Mouse (Mus musculus) lung, adult 2 months (tissue): ENCODE results near the gene Myo16. TPM values are rescaled to one million over a fixed set of nuclear protein-coding genes. Genes with fewer than 3 reads are reported as not detected.
A peak's percentile ranks its signal among the peaks of the same experiment; 100 is the strongest.

Source experiments
- DNase-seq: peaks from one replicate; pipeline ENCODE4 v3.0.0; 2022
- H3K4me1 ChIP-seq: fragments of 200-500 bp; 2 replicates; pipeline ENCODE4 v1.6.1; 2011; ENCODE audit warnings: low read length; ENCODE audit not compliant: control insufficient read depth, insufficient read depth
- H3K4me3 ChIP-seq: fragments of 200-500 bp; replicated peaks from 2 replicates; pipeline ENCODE3; 2011; ENCODE audit warnings: low read depth, mild to moderate bottlenecking, control low read depth, low read length; ENCODE audit errors: extremely low read depth
- CTCF ChIP-seq: fragments of 200-500 bp; IDR thresholded peaks from 2 replicates; pipeline ENCODE4 v1.5.1; 2011; ENCODE audit warnings: mild to moderate bottlenecking, low read length, control low read depth; ENCODE audit not compliant: insufficient read depth
- POLR2A ChIP-seq: fragments of 200-500 bp; IDR thresholded peaks from 2 replicates; pipeline ENCODE4 v1.6.1; 2011; ENCODE audit warnings: low read depth, mild to moderate bottlenecking, control low read depth, low read length, borderline replicate concordance; ENCODE audit errors: extremely low read depth
- WGBS: fragments of 180-500 bp; shearing (Covaris S2); methylation state at CpG from one replicate; pipeline ENCODE4 v1.1.7; 2018; 5-methylcytosine and 5-hydroxymethylcytosine counted together
- polyA plus RNA-seq: library from polyadenylated mRNA; depleted of rRNA; stranded (reverse); fragments of >200 nt; gene quantifications from 2 replicates; pipeline ENCODE4 v1.2.3, GENCODE M21; 2012; rRNA removed

The Myo16 gene
- 0.26 and 0.27 TPM in 2 replicates for polyA plus RNA-seq

DNA sequence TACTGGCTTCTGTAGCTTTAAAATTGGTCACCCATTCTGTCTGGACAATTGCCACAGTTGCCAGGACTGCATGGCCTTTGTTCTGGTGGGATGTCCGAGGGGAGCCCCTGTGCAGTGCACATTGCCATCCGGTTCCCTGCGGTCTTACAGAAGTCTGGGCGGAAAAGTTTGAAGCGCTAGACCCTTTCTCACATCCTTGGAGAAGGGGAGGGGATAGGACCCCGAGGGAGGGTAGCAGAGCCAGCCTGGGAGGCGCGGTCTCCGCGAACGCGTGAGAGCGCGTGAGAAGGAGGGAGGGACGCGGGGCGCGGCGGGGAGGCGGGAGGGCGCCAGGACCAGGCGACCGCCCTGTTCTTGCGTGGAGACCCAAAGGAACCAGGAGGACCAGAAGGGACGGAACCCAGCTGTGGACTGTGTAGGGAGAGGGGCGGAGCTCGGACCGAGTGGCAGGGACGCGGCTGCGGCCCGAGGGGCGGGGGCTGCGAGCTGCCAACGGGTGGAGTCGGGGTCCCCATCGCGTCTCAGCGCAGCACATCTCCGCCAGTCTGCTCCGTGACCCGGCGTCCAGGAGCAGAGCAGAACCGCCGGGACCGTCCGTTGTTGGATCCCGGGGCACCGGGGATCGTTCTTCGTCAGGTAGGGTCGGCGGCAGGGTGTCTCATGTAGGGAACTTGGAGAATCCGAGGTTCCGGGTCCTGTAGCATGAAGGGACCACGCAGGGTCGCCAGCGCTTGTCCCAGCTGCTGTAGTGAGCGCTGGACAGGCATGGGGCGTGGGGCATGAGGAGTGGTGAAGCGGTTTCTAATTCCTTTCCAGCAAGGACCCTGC lies at the start of gene Myo16:
Gene Myo16 (plus strand): TSS at position 301 of the 828 bp plus-strand sequence.
- H3K4me1 ChIP-seq, result no peaks in the 10 kb centered on the region
- peak; percentile 5 for DNase-seq
- no peak for TF ChIP-seq POLR2A
- no peak for TF ChIP-seq CTCF
- no peak within 1 kb of the TSS for H3K4me3 ChIP-seq
- 2% methylated on average over 61 of the region's 61 CpGs for WGBS

DNA sequence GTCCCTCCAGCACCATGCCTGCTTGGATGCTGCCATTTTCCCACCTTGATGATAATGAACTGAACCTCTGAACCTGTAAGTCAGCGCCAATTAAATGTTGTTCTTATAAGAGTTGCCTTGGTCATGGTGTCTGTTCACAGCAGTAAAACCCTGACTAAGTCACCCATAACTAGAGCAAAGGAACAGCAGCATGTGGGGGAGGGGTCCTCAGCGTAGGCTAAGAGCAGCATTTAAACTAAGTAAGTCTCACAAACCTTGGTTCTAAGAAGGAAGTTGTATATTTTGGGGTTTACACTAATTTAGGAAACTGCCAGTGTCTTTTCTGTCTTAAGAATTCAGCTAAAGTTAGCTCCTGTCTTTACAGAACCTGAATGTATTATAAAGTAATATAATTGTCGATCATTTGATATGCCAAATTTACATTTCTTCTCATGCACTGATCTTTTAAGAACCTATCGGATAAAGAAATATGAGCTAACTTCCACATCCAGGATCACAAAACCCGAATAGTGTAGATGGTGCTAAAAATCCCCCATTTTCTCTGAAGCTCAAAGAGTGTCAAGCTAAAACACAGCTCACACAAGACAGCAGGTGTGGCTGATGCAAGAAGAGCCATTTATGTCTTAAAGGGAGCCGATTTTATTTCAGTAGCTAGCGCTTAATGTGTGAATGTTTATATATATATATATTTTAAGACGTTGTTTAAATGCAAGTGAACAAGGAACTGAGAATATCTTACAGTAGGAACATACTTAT lies 45.0 kb upstream of the Myo16 start:
- TF ChIP-seq POLR2A (no peak), CTCF (no peak)
- 81% methylated on average over 8 of the region's 8 CpGs for WGBS
- Histone ChIP-seq H3K4me1 (no peaks in the 10 kb centered on the region), H3K4me3 (no peak overlapping the region)
- DNase-seq, result no peak

- Histone ChIP-seq H3K4me1 (no peaks in the 10 kb centered on the region), H3K4me3 (no peak overlapping the region)
- 86% methylated on average over 5 of the region's 5 CpGs for WGBS
- DNase-seq, result no peak
- no peak for TF ChIP-seq CTCF
- TF ChIP-seq POLR2A, result no peak
Measured at GRCm38 (mm10) chr8:10122749-10123148, 31.0 kb upstream of the Myo16 start.

DNA sequence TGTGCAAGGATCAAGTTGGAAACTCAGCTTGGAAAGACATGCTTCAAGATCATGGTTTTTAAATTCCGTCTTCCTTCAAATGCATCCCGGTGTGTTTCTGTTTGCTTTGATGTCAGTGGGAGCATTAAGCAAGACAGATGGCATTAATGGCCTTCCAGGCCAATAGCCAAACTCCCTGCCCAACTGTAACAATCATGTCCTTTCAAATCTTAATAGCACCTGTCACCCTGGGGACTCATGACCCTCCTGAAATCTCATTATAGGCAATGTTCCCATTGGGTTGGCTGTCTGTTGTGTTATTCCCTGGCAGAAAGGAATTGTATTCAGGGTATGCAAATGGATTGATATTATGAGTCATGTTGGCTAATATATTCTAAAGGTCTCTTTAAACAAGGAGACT lies 30.3 kb upstream of the Myo16 start:
- DNase-seq, result no peak
- TF ChIP-seq CTCF (no peak), POLR2A (no peak)
- WGBS, result 72% methylated on average over 2 of the region's 2 CpGs
- H3K4me1 ChIP-seq, result no peaks in the 10 kb centered on the region
- H3K4me3 ChIP-seq, result no peak overlapping the region

- TF ChIP-seq CTCF (no peak), POLR2A (no peak)
- no peak for DNase-seq
- Histone ChIP-seq H3K4me1 (no peaks in the 10 kb centered on the region), H3K4me3 (no peak overlapping the region)
- 68% methylated on average over 4 of the region's 4 CpGs for WGBS
Measured at GRCm38 (mm10) chr8:10125684-10126083, 28.0 kb upstream of the Myo16 start.

DNA sequence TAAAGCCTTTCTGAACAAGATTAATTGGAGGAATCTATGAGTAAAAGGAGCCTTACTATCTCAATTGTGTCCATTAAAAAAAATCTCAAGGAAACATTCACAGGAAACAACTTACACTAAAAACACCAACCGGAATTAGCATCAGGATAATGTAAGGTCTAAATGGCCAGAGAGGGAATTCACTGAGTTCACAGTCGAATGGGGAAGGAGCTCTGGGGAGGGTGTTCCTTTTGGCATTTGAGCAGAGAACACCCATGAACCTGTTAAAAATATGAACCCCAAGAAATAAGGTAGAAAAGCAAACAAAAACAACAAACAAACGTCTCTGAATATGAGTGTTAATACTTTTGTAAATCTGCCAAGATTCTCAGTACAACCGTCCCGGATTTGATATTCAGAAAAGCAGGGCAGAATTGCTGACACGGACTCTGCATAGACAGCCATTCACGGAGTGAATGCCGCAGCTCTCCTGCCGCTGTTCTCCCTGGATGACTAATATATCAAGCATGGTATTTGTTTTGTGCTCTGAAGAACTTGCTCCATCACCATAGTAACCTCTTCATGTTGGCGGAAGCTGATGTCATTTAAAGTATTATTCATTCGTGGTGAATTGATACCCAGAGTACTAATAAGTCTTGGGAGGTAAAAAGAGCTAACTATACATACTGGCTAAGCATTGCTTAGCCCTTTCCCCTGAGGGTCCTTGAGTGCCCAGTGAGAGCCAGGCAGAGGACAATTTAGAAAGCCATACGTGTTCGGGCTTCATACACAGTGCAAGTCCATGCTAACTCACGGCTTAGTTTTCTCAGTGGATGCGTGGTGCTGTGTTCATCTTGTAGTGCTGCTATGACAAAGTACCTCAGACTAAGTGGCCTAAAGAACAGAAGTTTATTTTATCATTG lies 22.9 kb upstream of the Myo16 start:
- peak; percentile 4 for DNase-seq
- 51% methylated on average over 15 of the region's 15 CpGs for WGBS
- Histone ChIP-seq H3K4me1 (no peaks in the 10 kb centered on the region), H3K4me3 (no peak overlapping the region)
- no peak for TF ChIP-seq CTCF

DNA sequence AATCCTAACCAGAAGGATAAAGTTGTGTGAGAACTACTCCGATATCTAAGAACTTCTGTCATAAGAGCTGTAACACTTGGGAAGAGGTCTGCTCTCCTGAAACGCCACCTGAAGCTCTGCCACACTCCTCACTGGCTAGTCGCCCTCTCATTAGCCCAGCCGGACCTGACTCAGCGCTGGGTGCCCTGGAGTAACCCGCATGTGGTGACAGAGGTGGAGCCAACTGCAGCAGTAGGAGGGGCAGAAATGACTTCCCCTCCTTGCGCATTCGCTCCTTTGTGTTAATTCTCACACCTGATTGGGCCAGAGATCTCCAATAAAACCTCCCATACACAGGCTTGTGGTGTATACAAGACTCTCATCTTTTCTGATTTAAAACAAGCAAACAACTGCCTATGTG lies 14.2 kb upstream of the Myo16 start:
- TF ChIP-seq POLR2A (no peak), CTCF (no peak)
- WGBS, result 30% methylated on average over 8 of the region's 8 CpGs
- Histone ChIP-seq H3K4me1 (no peaks in the 10 kb centered on the region), H3K4me3 (no peak overlapping the region)
- DNase-seq, result no peak

- TF ChIP-seq CTCF (no peak), POLR2A (no peak)
- Histone ChIP-seq H3K4me3 (no peak overlapping the region), H3K4me1 (no peaks in the 10 kb centered on the region)
- WGBS, result 80% methylated on average over 10 of the region's 10 CpGs
- DNase-seq, result no peak
Measured at GRCm38 (mm10) chr8:10143961-10144360, 9.8 kb upstream of the Myo16 start.

DNA sequence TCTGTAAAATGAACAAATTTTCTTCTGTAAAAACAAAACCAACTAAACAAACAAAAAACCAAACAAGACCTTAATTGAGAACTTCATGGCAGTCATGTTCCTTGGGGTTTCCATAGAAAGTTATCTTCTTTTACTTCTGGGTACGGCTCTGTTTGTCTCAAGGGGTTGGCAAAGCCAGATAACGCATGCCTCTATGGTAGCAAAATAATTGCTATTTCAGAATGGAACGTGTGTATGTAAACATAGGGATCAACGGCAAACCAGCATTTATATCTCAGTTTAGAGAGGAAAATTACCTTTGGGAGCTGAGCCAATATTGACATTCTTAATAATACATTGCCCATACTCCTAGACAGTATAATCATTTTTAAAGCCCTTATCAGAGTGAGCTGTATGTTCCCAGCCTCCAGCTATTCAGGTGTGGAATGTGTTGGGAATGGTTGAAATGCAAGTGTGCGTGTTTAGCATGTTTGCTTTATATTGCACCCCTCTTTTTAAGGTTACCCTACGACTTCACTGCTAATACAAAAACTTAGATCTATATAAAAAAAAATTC lies 1.9 kb upstream of the Myo16 start:
- no peak for DNase-seq
- TF ChIP-seq POLR2A (no peak), CTCF (no peak)
- H3K4me3 ChIP-seq, result no peak overlapping the region
- no peaks in the 10 kb centered on the region for H3K4me1 ChIP-seq
- WGBS, result 52% methylated on average over 6 of the region's 6 CpGs
